Mouse (Mus musculus) E14TG2a.4 (cell line): ENCODE results near the gene Stap2.

Source experiments
- CTCF ChIP-seq: conservative IDR thresholded peaks from 2 replicates; pipeline ENCODE4 v1.5.1; 2014; ENCODE audit warnings: low read length
- NANOG ChIP-seq: IDR thresholded peaks from 2 replicates; pipeline ENCODE4 v1.6.1; 2014; ENCODE audit warnings: borderline replicate concordance, low read length, mixed read lengths
- POU5F1 ChIP-seq: IDR thresholded peaks from 2 replicates; pipeline ENCODE4 v1.6.1; 2014; ENCODE audit warnings: low read length, borderline replicate concordance

- no peak for TF ChIP-seq CTCF
- no peak for TF ChIP-seq NANOG
- TF ChIP-seq POU5F1: no peak
These were observed 29.3 kb upstream of the Stap2 start for GRCm38 (mm10) chr17:56034726-56035100.
